Mouse (Mus musculus) ES-E14 (cell line): ENCODE results near the gene Zfp184. TPM values are rescaled to one million over a fixed set of nuclear protein-coding genes. Genes with fewer than 3 reads are reported as not detected.
"Not testable (repeated sequence)": the region's sequence is repeated elsewhere in the genome, so short reads cannot be mapped to it uniquely, and the experiment has no call there.

Source experiments
- DNase-seq: peaks from one replicate; pipeline ENCODE4 v3.0.0-alpha.2; 2013; ENCODE audit warnings: low read depth, low spot score
- H3K27ac ChIP-seq: 2 replicates; pipeline ENCODE4 v1.5.1; 2012; ENCODE audit warnings: low read depth, mild to moderate bottlenecking, low read length, moderate library complexity, mixed read lengths; ENCODE audit not compliant: poor library complexity, insufficient read depth, severe bottlenecking
- H3K36me3 ChIP-seq: 2 replicates; pipeline ENCODE4 v1.6.1; 2012; ENCODE audit warnings: mild to moderate bottlenecking, low read length, moderate library complexity, mixed read lengths; ENCODE audit not compliant: control insufficient read depth, poor library complexity, insufficient read depth, severe bottlenecking
- H3K4me1 ChIP-seq, 2 experiments: fragments of 150-350 bp in 1 of 2; sonication (generic) in 1 of 2; 2 replicates each; pipeline ENCODE4 v1.6.1; 2012; ENCODE audit warnings: low read length in 2 of 2, mild to moderate bottlenecking in 1 of 2, mixed read lengths in 1 of 2; ENCODE audit not compliant: control insufficient read depth in 2 of 2, insufficient read depth in 2 of 2, poor library complexity in 1 of 2
- H3K4me3 ChIP-seq, 2 experiments: fragments of 150-350 bp in 1 of 2; sonication (generic) in 1 of 2; 2 replicates each; pipeline ENCODE4 v1.5.1; 2012; ENCODE audit warnings: low read length in 2 of 2, low read depth in 1 of 2, mild to moderate bottlenecking in 1 of 2, mixed read lengths in 1 of 2; ENCODE audit not compliant: insufficient read depth in 1 of 2, poor library complexity in 1 of 2, severe bottlenecking in 1 of 2
- H3K9ac ChIP-seq: 2 replicates; pipeline ENCODE4 v1.6.1; 2012; ENCODE audit warnings: low read depth, mild to moderate bottlenecking, low read length, mixed read lengths; ENCODE audit not compliant: poor library complexity, insufficient read depth, severe bottlenecking
- H3K9me3 ChIP-seq: fragments of 150-350 bp; sonication (generic); 2 replicates; pipeline ENCODE4 v1.6.1; 2012; ENCODE audit warnings: low read depth, mild to moderate bottlenecking, low read length; ENCODE audit not compliant: control insufficient read depth, insufficient read depth
- CHD2 ChIP-seq: IDR thresholded peaks from 2 replicates; pipeline ENCODE4 v1.6.1; 2014; ENCODE audit warnings: mild to moderate bottlenecking, low read depth, low read length, inconsistent platforms
- HCFC1 ChIP-seq: IDR thresholded peaks from 2 replicates; pipeline ENCODE4 v1.6.1; 2012; ENCODE audit warnings: low read length, inconsistent platforms, borderline replicate concordance; ENCODE audit not compliant: insufficient read depth
- MAFK ChIP-seq: IDR thresholded peaks from 2 replicates; pipeline ENCODE4 v1.6.1; 2014; ENCODE audit warnings: mild to moderate bottlenecking, low read depth, low read length, inconsistent platforms; ENCODE audit not compliant: insufficient read depth
- ZC3H11A ChIP-seq: IDR thresholded peaks from 2 replicates; pipeline ENCODE4 v1.6.1; 2012; ENCODE audit warnings: low read depth, mild to moderate bottlenecking, inconsistent platforms, low read length, borderline replicate concordance
- ZNF384 ChIP-seq: IDR thresholded peaks from 2 replicates; pipeline ENCODE4 v1.6.1; 2012; ENCODE audit warnings: low read depth, low read length, inconsistent platforms
- in situ Hi-C, 2 experiments: fragments of 600-800 bp; cut with MboI; formaldehyde crosslinking; loops; one replicate each; pipeline ENCODE4 v1.15.1; 2025; ENCODE audit warnings: low sequenced_read_pairs in 2 of 2, inconsistent platforms in 1 of 2; ENCODE audit not compliant: unreplicated experiment in 2 of 2
- total RNA-seq: library from RNA; depleted of rRNA; stranded (reverse); fragments of 300-350 nt; gene quantifications from 2 replicates; pipeline ENCODE4 v1.2.3, GENCODE M21; 2012

Gene Zfp184
- total RNA-seq, 1 experiment = 6.2 TPM

- H3K9ac ChIP-seq = no peak overlapping the region
- no peak for DNase-seq
- in situ Hi-C loops = loop anchor here (25.0 kb wide), 2 partner anchors 1409 to 1534 kb away; no protein-coding TSS in a partner anchor
- no peak for TF ChIP-seq HCFC1
- TF ChIP-seq CHD2 = no peak
- no peak for TF ChIP-seq ZC3H11A
- TF ChIP-seq ZNF384 = no peak
- no peak for TF ChIP-seq MAFK
- 0 out of 4 replicates have a peak, but pooled peaks cover 0 to 2% of the 10 kb centered on the region in 2 experiments for H3K4me1 ChIP-seq
- no peaks in the 10 kb centered on the region for H3K36me3 ChIP-seq
- H3K27ac ChIP-seq = no peak overlapping the region
- H3K4me3 ChIP-seq = no peak overlapping the region
- H3K9me3 ChIP-seq = 0 out of 2 replicates have a peak, but pooled peaks cover 2% of the 10 kb centered on the region
Observed at GRCm38 (mm10) chr13:21903500-21903899, 41.4 kb upstream of the Zfp184 start.

GRCm38 (mm10) chr13:21904090-21904489, 40.8 kb upstream of the Zfp184 start:
- not testable (repeated sequence) for H3K4me3 ChIP-seq, DNase-seq, H3K27ac ChIP-seq, H3K4me1 ChIP-seq, H3K36me3 ChIP-seq, H3K9me3 ChIP-seq, H3K9ac ChIP-seq
- in situ Hi-C loops = loop anchor here (25.0 kb wide), 2 partner anchors 1408 to 1533 kb away; no protein-coding TSS in a partner anchor

GRCm38 (mm10) chr13:21906301-21906700, 38.6 kb upstream of the Zfp184 start:
- TF ChIP-seq MAFK = no peak
- no peak for TF ChIP-seq CHD2
- TF ChIP-seq ZNF384 = no peak
- TF ChIP-seq HCFC1 = no peak
- no peak for TF ChIP-seq ZC3H11A
- Histone ChIP-seq H3K27ac (no peak overlapping the region), H3K4me1 (peaks cover 0 to 2% of the 10 kb centered on the region in 2 experiments; a peak in 1 of 4 replicates), H3K4me3 (peak overlapping the region in 1 of 2 experiments; percentile 18; a peak in 1 of 4 replicates), H3K36me3 (no peaks in the 10 kb centered on the region), H3K9ac (no peak overlapping the region), H3K9me3 (no peaks in the 10 kb centered on the region)
- no peak for DNase-seq
- in situ Hi-C loops = loop anchor here (25.0 kb wide), 2 partner anchors 1406 to 1531 kb away; no protein-coding TSS in a partner anchor

- peak overlapping the region; percentile 4; the same call in 1 of the 2 replicates for H3K9ac ChIP-seq
- DNase-seq = no peak
- H3K27ac ChIP-seq = no peak overlapping the region
- H3K9me3 ChIP-seq = no peaks in the 10 kb centered on the region
- peak overlapping the region; percentile 49 to 63 for H3K4me3 ChIP-seq
- peaks cover 0 to 2% of the 10 kb centered on the region in 2 experiments; a peak in 1 of 4 replicates for H3K4me1 ChIP-seq
- peak; percentile 92 for TF ChIP-seq MAFK
- TF ChIP-seq ZC3H11A = no peak
- H3K36me3 ChIP-seq = no peaks in the 10 kb centered on the region
- in situ Hi-C loops = loop anchor here (25.0 kb wide), 2 partner anchors 1405 to 1530 kb away; no protein-coding TSS in a partner anchor
Observed at GRCm38 (mm10) chr13:21906946-21907806, 37.7 kb upstream of the Zfp184 start.
